Mouse (Mus musculus): ENCODE results near the gene Fer. TPM values are rescaled to one million over a fixed set of nuclear protein-coding genes. Genes with fewer than 3 reads are reported as not detected.

Fer gene
- total RNA-seq, 2 experiments from 2014 or later: 4.2 to 13.6 TPM

- ATAC-seq (replicated peaks; ENCODE audit: low FRiP score, poor library complexity, severe bottlenecking): no peak
Measured at GRCm38 (mm10) chr17:63862399-63862798, 463 bp upstream of the Fer start.

- peak; percentile 100 for ATAC-seq (replicated peaks; ENCODE audit: low FRiP score, poor library complexity, severe bottlenecking)
Measured at GRCm38 (mm10) chr17:63863647-63864149, 836 bp downstream of the Fer start, which contains the start of gene A930002H24Rik. Gene A930002H24Rik, minus strand, starts transcription at chr17:63863791.

GRCm38 (mm10) chr17:63864171-63864571 is 1.3 kb downstream of the Fer start:
- 0 out of 2 replicates have a peak, but pooled peaks have one; percentile 2 for ATAC-seq (replicated peaks; ENCODE audit: low FRiP score, poor library complexity, severe bottlenecking)

- no peak for ATAC-seq (replicated peaks; ENCODE audit: low FRiP score, poor library complexity, severe bottlenecking)
Measured at GRCm38 (mm10) chr17:63871773-63872172, 8.9 kb downstream of the Fer start.

- ATAC-seq (replicated peaks; ENCODE audit: low FRiP score, poor library complexity, severe bottlenecking): no peak
Measured at GRCm38 (mm10) chr17:63878889-63879288, 16.0 kb downstream of the Fer start.

GRCm38 (mm10) chr17:63880009-63880408 is 17.1 kb downstream of the Fer start:
- ATAC-seq (replicated peaks; ENCODE audit: low FRiP score, poor library complexity, severe bottlenecking): no peak

GRCm38 (mm10) chr17:63886988-63887387 is 24.1 kb downstream of the Fer start:
- ATAC-seq (replicated peaks; ENCODE audit: low FRiP score, poor library complexity, severe bottlenecking): no peak

GRCm38 (mm10) chr17:63890611-63891010 is 27.7 kb downstream of the Fer start:
- ATAC-seq (replicated peaks; ENCODE audit: low FRiP score, poor library complexity, severe bottlenecking): no peak

GRCm38 (mm10) chr17:63895829-63896228 is 33.0 kb downstream of the Fer start:
- no peak for ATAC-seq (replicated peaks; ENCODE audit: low FRiP score, poor library complexity, severe bottlenecking)

- no peak for ATAC-seq (replicated peaks; ENCODE audit: low FRiP score, poor library complexity, severe bottlenecking)
Measured at GRCm38 (mm10) chr17:63897050-63897449, 34.2 kb downstream of the Fer start.

GRCm38 (mm10) chr17:63909297-63909696 is 46.4 kb downstream of the Fer start:
- ATAC-seq (replicated peaks; ENCODE audit: low FRiP score, poor library complexity, severe bottlenecking): no peak

- ATAC-seq (replicated peaks; ENCODE audit: low FRiP score, poor library complexity, severe bottlenecking): no peak
Measured at GRCm38 (mm10) chr17:63921601-63922203, 58.8 kb downstream of the Fer start.

- ATAC-seq (replicated peaks; ENCODE audit: low FRiP score, poor library complexity, severe bottlenecking): no peak
Measured at GRCm38 (mm10) chr17:63925581-63925980, 62.7 kb downstream of the Fer start.

GRCm38 (mm10) chr17:63930634-63931033 is 67.8 kb downstream of the Fer start:
- ATAC-seq (replicated peaks; ENCODE audit: low FRiP score, poor library complexity, severe bottlenecking): no peak

- no peak for ATAC-seq (replicated peaks; ENCODE audit: low FRiP score, poor library complexity, severe bottlenecking)
Measured at GRCm38 (mm10) chr17:63931556-63931955, 68.7 kb downstream of the Fer start.

- no peak for ATAC-seq (replicated peaks; ENCODE audit: low FRiP score, poor library complexity, severe bottlenecking)
Measured at GRCm38 (mm10) chr17:63935408-63935807, 72.5 kb downstream of the Fer start.

- ATAC-seq (replicated peaks; ENCODE audit: low FRiP score, poor library complexity, severe bottlenecking): no peak
Measured at GRCm38 (mm10) chr17:63937886-63938285, 75.0 kb downstream of the Fer start.

GRCm38 (mm10) chr17:63946772-63947171 is 83.9 kb downstream of the Fer start:
- ATAC-seq (replicated peaks; ENCODE audit: low FRiP score, poor library complexity, severe bottlenecking): no peak

GRCm38 (mm10) chr17:63948811-63949210 is 85.9 kb downstream of the Fer start:
- ATAC-seq (replicated peaks; ENCODE audit: low FRiP score, poor library complexity, severe bottlenecking): no peak

- ATAC-seq (replicated peaks; ENCODE audit: low FRiP score, poor library complexity, severe bottlenecking): no peak
Measured at GRCm38 (mm10) chr17:63951436-63951835, 88.6 kb downstream of the Fer start.

GRCm38 (mm10) chr17:63967091-63967490 is 104.2 kb downstream of the Fer start:
- ATAC-seq (replicated peaks; ENCODE audit: low FRiP score, poor library complexity, severe bottlenecking): no peak

- no peak for ATAC-seq (replicated peaks; ENCODE audit: low FRiP score, poor library complexity, severe bottlenecking)
Measured at GRCm38 (mm10) chr17:63969448-63969847, 106.6 kb downstream of the Fer start.
